Mouse (Mus musculus) MEL (cell line): ENCODE measurements around the gene Spo11.

ENCODE experiments used
- E2F4 ChIP-seq: IDR thresholded peaks from 2 replicates; pipeline ENCODE4 v1.6.1; 2011; ENCODE audit warnings: low read depth, low read length, improper control_type of control experiment, borderline replicate concordance
- ELF1 ChIP-seq: IDR thresholded peaks from 2 replicates; pipeline ENCODE4 v1.6.1; 2014; ENCODE audit warnings: low read depth, mild to moderate bottlenecking, inconsistent platforms, low read length, improper control_type of control experiment, moderate library complexity
- SMC3 ChIP-seq: IDR thresholded peaks from 2 replicates; pipeline ENCODE4 v1.6.1; 2011; ENCODE audit warnings: low read depth, low read length, improper control_type of control experiment
- ZNF384 ChIP-seq: IDR thresholded peaks from 2 replicates; pipeline ENCODE4 v1.6.1; 2012; ENCODE audit warnings: low read depth, mild to moderate bottlenecking, inconsistent platforms, low read length, improper control_type of control experiment

DNA sequence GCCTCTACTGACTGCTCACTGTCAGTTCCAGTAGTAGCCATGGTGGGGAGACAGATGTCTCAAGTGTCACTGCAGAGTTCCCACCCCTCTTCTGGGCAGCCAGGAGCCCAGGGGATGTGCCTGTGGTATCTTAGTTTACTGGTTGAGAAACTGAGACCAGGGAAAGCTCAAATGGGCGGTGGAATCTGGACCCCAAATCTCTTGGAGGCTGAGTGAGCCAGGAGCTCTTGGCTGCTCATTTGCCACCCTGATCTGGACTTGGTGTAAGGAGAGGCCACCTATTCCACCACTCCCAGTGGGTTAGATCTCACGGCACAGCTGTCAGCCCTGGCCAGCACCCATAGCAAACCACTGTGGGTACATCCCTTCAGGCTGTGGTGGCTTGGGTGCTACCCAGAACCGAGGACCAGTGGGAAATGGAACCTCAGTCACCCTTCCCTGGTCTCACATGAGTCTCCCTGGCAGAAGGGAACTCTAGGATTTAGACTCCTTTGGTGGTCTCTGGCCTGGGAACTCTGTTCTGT lies 51.1 kb downstream of the Spo11 start:
- no peak for TF ChIP-seq ZNF384
- no peak for TF ChIP-seq E2F4
- no peak for TF ChIP-seq ELF1
- TF ChIP-seq SMC3: no peak
